Mouse (Mus musculus): ENCODE measurements around the gene Dram1. TPM values are rescaled to one million over a fixed set of nuclear protein-coding genes. Genes with fewer than 3 reads are reported as not detected.

Dram1 gene
- polyA plus RNA-seq, 1 experiment, result 76.0 TPM

DNA sequence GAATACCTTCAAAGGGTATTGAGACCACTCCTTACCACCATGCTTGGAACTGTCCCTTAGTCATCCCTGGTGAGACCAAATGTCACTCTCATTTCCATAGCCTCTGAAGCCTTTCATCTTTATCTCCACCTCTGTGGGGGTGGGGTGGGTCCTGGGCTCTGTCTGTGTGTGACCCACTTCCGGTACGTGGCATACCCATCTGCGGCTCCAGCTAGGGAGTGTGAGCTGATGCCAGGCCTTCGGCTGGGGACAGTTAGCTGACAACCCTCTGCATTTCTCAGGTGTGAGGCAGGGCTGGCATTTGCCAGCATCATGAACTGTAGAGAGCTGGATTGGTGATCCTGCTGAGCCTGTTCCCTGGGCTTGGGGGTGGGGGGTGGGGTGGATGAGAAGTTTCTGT, 10.7 kb upstream of the Dram1 start:
- TF ChIP-seq CTCF (IDR thresholded peaks at IDR 0.05; ENCODE audit: low read depth, low read length) (no peak), POLR2A (IDR thresholded peaks at IDR 0.05; ENCODE audit: borderline replicate concordance, low read depth, low read length) (no peak)
- Histone ChIP-seq H3K4me1 (ENCODE audit: control insufficient read depth, insufficient read depth, low read length) (peaks cover 67% of the 10 kb centered on the region), H3K27ac (ENCODE audit: insufficient read depth, low read depth, low read length) (peak overlapping the region; percentile 63), H3K4me3 (ENCODE audit: insufficient read depth, low read length) (peak overlapping the region; percentile 51; the same call in 1 of the 2 replicates)

DNA sequence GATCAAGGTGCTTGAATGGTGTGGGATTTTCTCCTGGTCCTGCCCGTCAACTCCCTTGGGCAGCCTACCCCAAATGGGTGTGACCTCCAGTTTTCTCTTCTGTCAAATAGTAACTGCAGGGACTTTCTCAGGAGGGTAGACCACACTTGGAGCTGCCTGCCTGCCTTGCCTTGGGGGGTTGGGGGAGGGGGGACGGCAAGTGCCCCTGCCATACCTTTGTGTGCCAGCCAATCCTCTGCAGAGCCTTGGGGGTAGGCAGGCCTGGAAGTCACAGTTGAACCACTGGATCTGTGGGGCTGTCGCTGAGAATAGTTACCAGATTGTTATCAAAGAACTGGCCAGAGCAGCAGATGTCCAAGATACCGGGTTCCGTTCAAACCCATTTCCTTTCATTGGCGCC, 7.4 kb upstream of the Dram1 start:
- peaks cover 71% of the 10 kb centered on the region for H3K4me1 ChIP-seq (ENCODE audit: control insufficient read depth, insufficient read depth, low read length)
- H3K27ac ChIP-seq (ENCODE audit: insufficient read depth, low read depth, low read length), result no peak overlapping the region
- TF ChIP-seq CTCF (IDR thresholded peaks at IDR 0.05; ENCODE audit: low read depth, low read length) (no peak), POLR2A (IDR thresholded peaks at IDR 0.05; ENCODE audit: borderline replicate concordance, low read depth, low read length) (no peak)
- no peak overlapping the region for H3K4me3 ChIP-seq (ENCODE audit: insufficient read depth, low read length)

GRCm38 (mm10) chr10:88385758-88386157, 6.9 kb upstream of the Dram1 start:
- no peak overlapping the region for H3K27ac ChIP-seq (ENCODE audit: insufficient read depth, low read depth, low read length)
- peaks cover 71% of the 10 kb centered on the region for H3K4me1 ChIP-seq (ENCODE audit: control insufficient read depth, insufficient read depth, low read length)
- TF ChIP-seq POLR2A (IDR thresholded peaks at IDR 0.05; ENCODE audit: borderline replicate concordance, low read depth, low read length) (no peak), CTCF (IDR thresholded peaks at IDR 0.05; ENCODE audit: low read depth, low read length) (no peak)
- H3K4me3 ChIP-seq (ENCODE audit: insufficient read depth, low read length), result no peak overlapping the region

DNA sequence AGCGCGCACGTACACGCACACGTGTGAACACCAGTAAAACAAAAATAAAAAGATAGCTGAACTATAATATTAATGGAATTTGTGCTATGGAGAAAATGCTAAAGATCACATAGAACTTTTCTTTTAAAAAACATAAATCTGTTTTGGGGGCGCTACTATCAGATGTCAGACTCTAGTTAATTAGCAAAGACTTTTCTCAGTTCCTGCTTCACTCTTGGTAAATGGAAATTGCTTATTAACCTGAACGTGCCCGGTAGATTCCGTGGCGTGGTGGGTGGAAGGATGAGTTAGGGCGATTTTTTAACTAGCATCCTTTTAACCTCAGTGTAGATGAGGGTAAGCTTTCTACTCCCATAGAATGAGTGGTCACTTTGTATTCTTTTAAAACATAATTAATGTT, 6.4 kb upstream of the Dram1 start:
- TF ChIP-seq CTCF (IDR thresholded peaks at IDR 0.05; ENCODE audit: low read depth, low read length) (no peak), POLR2A (IDR thresholded peaks at IDR 0.05; ENCODE audit: borderline replicate concordance, low read depth, low read length) (no peak)
- Histone ChIP-seq H3K27ac (ENCODE audit: insufficient read depth, low read depth, low read length) (no peak overlapping the region), H3K4me1 (ENCODE audit: control insufficient read depth, insufficient read depth, low read length) (peaks cover 68% of the 10 kb centered on the region), H3K4me3 (ENCODE audit: insufficient read depth, low read length) (no peak overlapping the region)

DNA sequence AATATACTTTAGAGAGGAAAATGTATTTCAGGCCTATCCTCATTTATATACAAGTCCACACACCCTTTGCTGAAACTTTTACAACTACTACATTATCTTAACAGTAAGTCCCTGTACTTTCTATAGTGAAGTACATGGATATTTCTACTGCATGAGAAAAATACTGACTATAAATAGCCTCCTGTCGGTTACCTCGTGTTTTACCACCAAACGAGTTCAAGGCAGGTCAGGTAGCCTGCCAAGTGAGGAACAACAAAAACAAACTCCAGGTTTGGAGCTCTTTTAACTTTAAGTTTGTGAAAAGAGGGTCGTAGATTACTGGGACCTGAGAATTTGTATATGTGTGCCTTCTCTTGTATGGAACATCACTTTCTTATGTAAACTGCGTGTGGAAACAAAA, 5.2 kb upstream of the Dram1 start:
- Histone ChIP-seq H3K27ac (ENCODE audit: insufficient read depth, low read depth, low read length) (no peak overlapping the region), H3K4me3 (ENCODE audit: insufficient read depth, low read length) (no peak overlapping the region), H3K4me1 (ENCODE audit: control insufficient read depth, insufficient read depth, low read length) (peaks cover 56% of the 10 kb centered on the region)
- TF ChIP-seq POLR2A (IDR thresholded peaks at IDR 0.05; ENCODE audit: borderline replicate concordance, low read depth, low read length) (no peak), CTCF (IDR thresholded peaks at IDR 0.05; ENCODE audit: low read depth, low read length) (no peak)

DNA sequence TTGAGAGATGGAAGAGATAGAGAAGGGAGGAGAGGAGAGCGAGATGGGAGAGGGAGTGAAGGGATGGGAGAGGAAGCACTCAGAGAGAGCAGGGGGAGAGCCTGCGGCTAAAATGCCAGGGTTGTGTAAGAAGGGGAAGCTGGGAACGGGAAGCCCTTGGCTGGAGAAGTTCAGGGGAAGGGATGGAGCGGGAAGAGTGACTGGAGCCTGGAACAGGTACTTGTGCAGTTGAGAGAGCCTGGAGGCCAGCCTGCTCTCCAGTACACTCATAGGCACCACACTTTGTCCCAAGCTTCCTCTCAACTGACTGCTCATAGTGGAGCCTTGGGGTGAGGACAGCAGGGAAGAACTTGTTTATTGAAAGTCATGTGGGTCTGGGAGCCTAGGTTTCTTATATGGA, 4.6 kb upstream of the Dram1 start:
- Histone ChIP-seq H3K27ac (ENCODE audit: insufficient read depth, low read depth, low read length) (no peak overlapping the region), H3K4me3 (ENCODE audit: insufficient read depth, low read length) (no peak overlapping the region), H3K4me1 (ENCODE audit: control insufficient read depth, insufficient read depth, low read length) (peaks cover 50% of the 10 kb centered on the region)
- TF ChIP-seq CTCF (IDR thresholded peaks at IDR 0.05; ENCODE audit: low read depth, low read length), result no peak
- TF ChIP-seq POLR2A (IDR thresholded peaks at IDR 0.05; ENCODE audit: borderline replicate concordance, low read depth, low read length), result no peak

DNA sequence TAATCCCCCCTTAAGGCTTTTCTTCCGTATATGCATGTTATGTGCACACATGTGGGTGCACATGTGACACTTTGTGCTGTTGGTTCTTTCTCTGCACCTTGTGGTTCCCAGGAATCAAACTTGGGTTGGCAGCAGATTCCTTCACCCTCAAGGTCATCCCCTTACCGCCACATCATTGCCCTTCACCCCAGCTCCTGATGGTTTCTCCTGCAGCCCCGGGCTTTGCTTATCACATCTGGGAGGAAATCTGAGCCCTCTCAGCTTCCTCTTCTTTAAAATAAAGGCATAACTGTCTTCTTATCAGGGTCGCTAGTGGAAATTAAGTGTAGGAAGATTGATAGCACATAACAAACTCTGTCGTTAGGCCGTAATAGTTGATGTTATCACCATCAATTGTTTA, 3.1 kb upstream of the Dram1 start:
- Histone ChIP-seq H3K4me1 (ENCODE audit: control insufficient read depth, insufficient read depth, low read length) (peaks cover 50% of the 10 kb centered on the region), H3K4me3 (ENCODE audit: insufficient read depth, low read length) (no peak overlapping the region), H3K27ac (ENCODE audit: insufficient read depth, low read depth, low read length) (no peak overlapping the region)
- TF ChIP-seq CTCF (IDR thresholded peaks at IDR 0.05; ENCODE audit: low read depth, low read length) (no peak), POLR2A (IDR thresholded peaks at IDR 0.05; ENCODE audit: borderline replicate concordance, low read depth, low read length) (no peak)

DNA sequence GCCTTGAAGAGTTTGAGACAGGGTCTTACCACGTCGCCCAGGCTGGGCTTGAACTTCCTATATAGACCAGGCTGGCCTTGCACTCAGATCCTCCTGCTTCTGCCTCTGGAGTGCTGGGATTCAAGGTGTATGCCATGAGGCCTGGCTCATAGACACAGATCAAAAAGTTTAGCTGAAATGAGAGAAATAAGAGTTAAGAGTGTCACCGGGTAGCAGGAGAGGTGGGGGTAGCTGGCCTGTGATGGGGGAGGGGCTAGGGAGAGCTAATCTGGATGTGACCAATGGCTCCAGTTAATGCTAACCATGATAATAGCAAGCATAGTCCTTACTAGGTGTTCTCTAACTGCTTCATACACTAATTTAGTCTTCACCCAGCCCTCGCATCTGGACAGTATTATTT, 2.4 kb upstream of the Dram1 start:
- Histone ChIP-seq H3K4me3 (ENCODE audit: insufficient read depth, low read length) (peak overlapping the region; percentile 73), H3K4me1 (ENCODE audit: control insufficient read depth, insufficient read depth, low read length) (peaks cover 51% of the 10 kb centered on the region), H3K27ac (ENCODE audit: insufficient read depth, low read depth, low read length) (no peak overlapping the region)
- TF ChIP-seq POLR2A (IDR thresholded peaks at IDR 0.05; ENCODE audit: borderline replicate concordance, low read depth, low read length) (no peak), CTCF (IDR thresholded peaks at IDR 0.05; ENCODE audit: low read depth, low read length) (no peak)

GRCm38 (mm10) chr10:88380430-88381060, 1.7 kb upstream of the Dram1 start:
- TF ChIP-seq POLR2A (IDR thresholded peaks at IDR 0.05; ENCODE audit: borderline replicate concordance, low read depth, low read length) (no peak), CTCF (IDR thresholded peaks at IDR 0.05; ENCODE audit: low read depth, low read length) (no peak)
- peak overlapping the region; percentile 50; the same call in 1 of the 2 replicates for H3K27ac ChIP-seq (ENCODE audit: insufficient read depth, low read depth, low read length)
- peak overlapping the region; percentile 73 for H3K4me3 ChIP-seq (ENCODE audit: insufficient read depth, low read length)
- peaks cover 44% of the 10 kb centered on the region for H3K4me1 ChIP-seq (ENCODE audit: control insufficient read depth, insufficient read depth, low read length)

GRCm38 (mm10) chr10:88380002-88380401, 1.1 kb upstream of the Dram1 start:
- TF ChIP-seq CTCF (IDR thresholded peaks at IDR 0.05; ENCODE audit: low read depth, low read length) (no peak), POLR2A (IDR thresholded peaks at IDR 0.05; ENCODE audit: borderline replicate concordance, low read depth, low read length) (no peak)
- peak overlapping the region; percentile 50 for H3K27ac ChIP-seq (ENCODE audit: insufficient read depth, low read depth, low read length)
- H3K4me1 ChIP-seq (ENCODE audit: control insufficient read depth, insufficient read depth, low read length), result peaks cover 40% of the 10 kb centered on the region
- H3K4me3 ChIP-seq (ENCODE audit: insufficient read depth, low read length), result peak overlapping the region; percentile 73
